Mouse (Mus musculus) adrenal gland, adult 10 weeks (tissue): Measurements from ENCODE around the gene Megf11. TPM values are rescaled to one million over a fixed set of nuclear protein-coding genes. Genes with fewer than 3 reads are reported as not detected.

ENCODE experiments used
- polyA plus RNA-seq: library from polyadenylated mRNA; stranded (reverse); fragments of 350-450 nt; fragmentation: Illumina TruSeq; extraction: RNeasy Lipid Tissue Mini Kit (QIAGEN cat#74804); gene quantifications from one replicate; pipeline ENCODE4 v1.2.3, GENCODE M21; 2014; ENCODE audit warnings: low read depth, low replicate concordance

Gene Megf11
- 0.41 TPM for polyA plus RNA-seq

DNA sequence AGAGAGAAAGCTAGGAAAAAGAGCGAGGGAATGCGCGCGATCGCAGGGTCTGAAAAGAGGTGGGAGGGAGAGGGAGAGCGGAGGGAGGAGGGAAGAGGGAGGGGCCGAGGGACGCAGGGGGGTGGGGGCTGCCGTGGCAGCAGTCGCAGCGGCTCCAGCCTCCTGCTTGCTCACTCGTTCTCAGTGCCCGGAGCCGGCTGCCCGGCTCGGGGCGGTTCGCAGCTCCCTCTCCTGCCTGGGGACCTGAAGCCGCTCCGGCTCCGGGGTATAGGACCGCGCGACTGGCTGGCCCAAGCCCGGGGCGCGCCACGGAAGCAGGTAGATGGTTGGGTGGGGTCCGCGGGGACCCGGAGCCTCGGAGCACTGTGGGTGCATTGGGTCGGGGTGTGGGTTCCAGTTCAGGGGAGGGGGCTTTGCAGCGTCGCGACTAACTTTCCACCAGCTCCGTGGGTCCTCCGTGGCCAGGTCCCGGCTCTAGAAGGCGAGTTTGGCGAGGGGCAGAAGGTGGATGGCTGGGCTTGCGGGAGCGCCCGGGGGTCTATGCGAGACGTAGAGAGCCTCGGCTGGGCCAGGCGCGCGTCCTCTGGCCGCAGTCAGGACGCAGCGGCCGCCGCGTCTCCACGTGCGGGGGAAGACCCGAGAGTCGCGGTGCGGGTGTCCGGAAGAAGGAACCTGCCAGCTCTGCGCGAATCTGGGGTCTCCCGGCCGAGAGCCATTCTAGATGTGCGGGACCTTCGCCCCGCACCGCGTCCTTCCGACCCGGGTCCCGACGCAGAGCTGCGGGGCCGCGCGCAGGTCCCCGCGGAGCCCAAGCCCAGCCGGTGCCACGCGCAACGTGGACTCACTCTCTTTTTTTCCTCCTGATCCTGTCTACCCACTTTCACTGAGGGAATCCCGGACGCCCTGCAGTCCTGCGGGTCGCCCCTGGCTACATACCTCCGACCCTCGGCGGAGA lies at the start of gene Megf11:
Gene Megf11 (plus strand): TSS at position 116 of the 955 bp plus-strand sequence.

DNA sequence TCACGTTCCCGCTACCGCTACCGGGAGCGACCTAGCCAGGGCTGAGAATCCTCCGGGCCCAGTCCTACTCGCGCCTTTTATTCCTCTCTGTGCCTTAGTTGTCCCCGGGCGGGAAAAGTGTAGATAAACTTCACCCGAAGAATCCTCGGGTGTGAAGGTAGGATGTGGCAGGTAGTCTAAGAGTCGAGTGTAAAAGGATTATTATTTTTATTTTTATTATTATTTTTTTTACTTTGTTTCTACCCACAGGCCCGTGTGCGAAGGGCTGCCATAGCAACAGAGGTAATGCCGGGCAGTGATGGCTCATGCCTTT lies 44.2 kb upstream of the Megf11 start, which contains the start of gene Dis3l:
Gene Dis3l (minus strand): TSS at position 35 of the 313 bp plus-strand sequence.

DNA sequence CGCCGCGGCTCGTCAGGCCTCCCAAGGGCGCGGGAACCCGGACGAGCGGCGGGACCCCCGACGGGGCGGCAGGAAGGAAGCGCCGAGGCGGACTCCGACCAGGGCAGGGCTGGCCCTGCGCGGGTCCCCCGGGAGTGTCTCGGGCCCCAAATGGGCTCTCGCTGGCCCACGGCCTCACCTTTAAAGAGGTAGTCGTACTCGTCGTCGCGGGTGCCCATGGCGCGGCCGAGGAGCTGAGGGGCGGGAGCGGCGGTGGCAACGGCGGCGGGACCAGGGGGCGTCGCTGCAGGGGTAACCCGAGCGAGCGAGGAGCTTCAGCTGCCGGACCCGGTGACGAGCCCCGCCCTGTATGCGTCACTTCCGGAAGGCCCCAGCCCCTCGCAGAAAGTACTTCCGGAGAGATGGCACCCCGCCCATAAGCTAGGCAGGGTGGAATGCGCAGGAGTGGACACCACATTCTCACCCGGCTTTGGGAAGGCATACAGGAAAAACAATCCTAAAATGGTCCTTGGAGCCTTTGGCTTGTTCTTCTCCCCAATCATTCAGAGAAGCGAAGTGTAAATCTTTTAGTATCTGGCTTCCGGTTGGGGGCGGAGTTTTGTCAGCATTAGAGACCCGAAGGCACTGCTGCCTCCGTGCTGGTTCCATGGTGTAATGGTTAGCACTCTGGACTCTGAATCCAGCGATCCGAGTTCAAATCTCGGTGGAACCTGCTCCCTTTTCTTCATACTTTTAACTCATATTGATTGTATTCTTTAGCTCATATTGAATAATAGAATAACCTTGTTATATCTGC lies 352.2 kb downstream of the Megf11 start, which contains the start of gene Rab11a:
Gene Rab11a (minus strand): TSS at position 353 of the 796 bp plus-strand sequence.

Other genes starting within 250 kb of the Megf11 start
- gene Zwilch, start 212.5 kb upstream of the Megf11 start, polyA plus RNA-seq = 5.8 TPM
- gene Rpl4, start 212.3 kb upstream of the Megf11 start, polyA plus RNA-seq = 475 TPM
- 71.6 TPM for gene Snapc5, start 206.4 kb upstream of the Megf11 start, polyA plus RNA-seq
- not detected for gene Uchl4, start 150.4 kb upstream of the Megf11 start, polyA plus RNA-seq
- gene Map2k1, start 132.0 kb upstream of the Megf11 start, polyA plus RNA-seq = 65.7 TPM
- 65.4 TPM for gene Tipin, start 104.0 kb upstream of the Megf11 start, polyA plus RNA-seq
- gene Dis3l, start 44.3 kb upstream of the Megf11 start, polyA plus RNA-seq = 19.4 TPM